Comparison of ENCODE assay signal across 17 mouse cellular contexts in genomic region chr1:86482761-86483160, GRCm38 (mm10). TPM values are rescaled to one million over a fixed set of nuclear protein-coding genes. Genes with fewer than 3 reads are reported as not detected.
DNase-seq lines count a peak whose midpoint lies in the region; ATAC-seq and TF ChIP-seq lines count a peak whose summit lies in the region.
"Had no signal": no experiment of that assay in that cellular context is flagged by ENCODE, and none has a peak within 500 bp of the region (broad histone marks: within the 10 kb centered on the region; RNA-seq: fewer than 3 reads in every experiment).

No protein-coding gene starts in this region.

- no peak overlapping the region for H3K4me2 ChIP-seq in kidney, embryonic 15.5 days
- H3K4me2 ChIP-seq in midbrain, embryonic 16.5 days (ENCODE audit: low read length): no peak overlapping the region
- H3K4me2 ChIP-seq in midbrain, embryonic 14.5 days (ENCODE audit: low read length): no peak overlapping the region
- H3K4me2 ChIP-seq in intestine, embryonic 15.5 days (replicated peaks): no peak overlapping the region
- H3K4me2 ChIP-seq in stomach, postnatal 0 days (replicated peaks; ENCODE audit: low read depth): no peak overlapping the region
- no peak overlapping the region for H3K4me2 ChIP-seq in heart, embryonic 11.5 days
- H3K4me2 ChIP-seq: neural tube, embryonic 12.5 days had no signal

- no peak for DNase-seq in kidney, postnatal 10 days
- no peak for DNase-seq in midbrain, embryonic 14.5 days
- no peak for DNase-seq in stomach, postnatal 0 days (ENCODE audit: low spot score)
- DNase-seq in c-Kit-positive CD71-positive TER-119-positive erythroid progenitor cells, embryonic 14.5 days (ENCODE audit: low spot score): no peak
- DNase-seq: adrenal gland, adult 2 months; cerebellum, postnatal 36 days; layer of hippocampus, adult 9-11 months; right cerebral cortex, postnatal 25 days had no signal

- TF ChIP-seq EP300 in stomach, postnatal 0 days (optimal IDR thresholded peaks at IDR 0.05): no peak

- WGBS in kidney, embryonic 15.5 days: 40% methylated on average over 1 of the region's 1 CpGs
- 27% methylated on average over 1 of the region's 1 CpGs for WGBS in midbrain, embryonic 16.5 days
- 8% methylated on average over 1 of the region's 1 CpGs for WGBS in midbrain, embryonic 14.5 days
- 53% methylated on average over 1 of the region's 1 CpGs for WGBS in intestine, embryonic 15.5 days
- 43% methylated on average over 1 of the region's 1 CpGs for WGBS in stomach, postnatal 0 days
- WGBS in heart, embryonic 11.5 days (ENCODE audit: insufficient replicate concordance): 45% methylated on average over 1 of the region's 1 CpGs

- H3K4me1 ChIP-seq in kidney, embryonic 15.5 days: peaks cover 46% of the 10 kb centered on the region
- H3K4me1 ChIP-seq in midbrain, embryonic 16.5 days (ENCODE audit: control insufficient read depth, insufficient read depth, low read length): no peaks in the 10 kb centered on the region; the same call in 1 of the 2 replicates
- no peaks in the 10 kb centered on the region for H3K4me1 ChIP-seq in midbrain, embryonic 14.5 days (ENCODE audit: control insufficient read depth, insufficient read depth, low read length)
- H3K4me1 ChIP-seq in intestine, embryonic 15.5 days (replicated peaks): peaks cover 10% of the 10 kb centered on the region; the same call in 1 of the 2 replicates
- no peaks in the 10 kb centered on the region for H3K4me1 ChIP-seq in stomach, postnatal 0 days (replicated peaks; ENCODE audit: control insufficient read depth, insufficient read depth)
- no peaks in the 10 kb centered on the region for H3K4me1 ChIP-seq in heart, embryonic 11.5 days (ENCODE audit: control insufficient read depth, insufficient read depth, low read length)

- H3K27me3 ChIP-seq in kidney, embryonic 15.5 days: no peaks in the 10 kb centered on the region
- H3K27me3 ChIP-seq in midbrain, embryonic 16.5 days (ENCODE audit: control insufficient read depth, insufficient read depth, low read depth, low read length): no peaks in the 10 kb centered on the region
- H3K27me3 ChIP-seq in midbrain, embryonic 14.5 days (ENCODE audit: control insufficient read depth, insufficient read depth, low read length): no peaks in the 10 kb centered on the region
- no peaks in the 10 kb centered on the region for H3K27me3 ChIP-seq in intestine, embryonic 15.5 days (replicated peaks)
- H3K27me3 ChIP-seq in stomach, postnatal 0 days (ENCODE audit: control insufficient read depth, insufficient read depth, low read length): no peaks in the 10 kb centered on the region
- no peaks in the 10 kb centered on the region for H3K27me3 ChIP-seq in heart, embryonic 11.5 days (ENCODE audit: control insufficient read depth, insufficient read depth, low read length)
- H3K27me3 ChIP-seq: neural tube, embryonic 12.5 days; Patski had no signal

- no peaks in the 10 kb centered on the region for H3K9me3 ChIP-seq in kidney, embryonic 15.5 days (replicated peaks)
- no peaks in the 10 kb centered on the region for H3K9me3 ChIP-seq in midbrain, embryonic 16.5 days (replicated peaks; ENCODE audit: control insufficient read depth, low read length, poor library complexity, severe bottlenecking)
- no peaks in the 10 kb centered on the region for H3K9me3 ChIP-seq in midbrain, embryonic 14.5 days (ENCODE audit: control insufficient read depth, low read length)
- no peaks in the 10 kb centered on the region for H3K9me3 ChIP-seq in intestine, embryonic 15.5 days
- no peaks in the 10 kb centered on the region for H3K9me3 ChIP-seq in stomach, postnatal 0 days (ENCODE audit: control insufficient read depth, low read length)
- no peaks in the 10 kb centered on the region for H3K9me3 ChIP-seq in heart, embryonic 11.5 days (replicated peaks; ENCODE audit: control insufficient read depth, low read length)
- H3K9me3 ChIP-seq: neural tube, embryonic 12.5 days had no signal

- no peaks in the 10 kb centered on the region for H3K36me3 ChIP-seq in kidney, embryonic 15.5 days
- H3K36me3 ChIP-seq in midbrain, embryonic 16.5 days (ENCODE audit: control insufficient read depth, insufficient read depth, low read length): no peaks in the 10 kb centered on the region
- H3K36me3 ChIP-seq in midbrain, embryonic 14.5 days (ENCODE audit: control insufficient read depth, insufficient read depth, low read length): no peaks in the 10 kb centered on the region
- H3K36me3 ChIP-seq in intestine, embryonic 15.5 days: no peaks in the 10 kb centered on the region
- no peaks in the 10 kb centered on the region for H3K36me3 ChIP-seq in stomach, postnatal 0 days (ENCODE audit: control insufficient read depth, insufficient read depth, low read length)
- H3K36me3 ChIP-seq in heart, embryonic 11.5 days (ENCODE audit: control insufficient read depth, insufficient read depth, low read length): no peaks in the 10 kb centered on the region
- H3K36me3 ChIP-seq: neural tube, embryonic 12.5 days had no signal

- TF ChIP-seq CTCF in stomach, postnatal 0 days (IDR thresholded peaks at IDR 0.05; ENCODE audit: low read depth): no peak

- no peak overlapping the region for H3K9ac ChIP-seq in kidney, embryonic 15.5 days
- 0 out of 2 replicates have a peak overlapping the region, but pooled peaks have one; percentile 14 for H3K9ac ChIP-seq in midbrain, embryonic 16.5 days (ENCODE audit: low read depth, low read length)
- H3K9ac ChIP-seq in midbrain, embryonic 14.5 days (replicated peaks; ENCODE audit: low read length): no peak overlapping the region
- no peak overlapping the region for H3K9ac ChIP-seq in intestine, embryonic 15.5 days
- H3K9ac ChIP-seq in stomach, postnatal 0 days (ENCODE audit: low read length): no peak overlapping the region
- H3K9ac ChIP-seq in heart, embryonic 11.5 days (ENCODE audit: low read depth, low read length): no peak overlapping the region
- H3K9ac ChIP-seq: neural tube, embryonic 12.5 days had no signal

- no peak overlapping the region for H3K4me3 ChIP-seq in kidney, embryonic 15.5 days (replicated peaks)
- H3K4me3 ChIP-seq in midbrain, embryonic 16.5 days (ENCODE audit: low read depth, low read length): no peak overlapping the region
- H3K4me3 ChIP-seq in midbrain, embryonic 14.5 days (replicated peaks; ENCODE audit: low read depth, low read length): no peak overlapping the region
- H3K4me3 ChIP-seq in intestine, embryonic 15.5 days (replicated peaks): no peak overlapping the region
- no peak overlapping the region for H3K4me3 ChIP-seq in stomach, postnatal 0 days (ENCODE audit: low read depth, low read length)
- no peak overlapping the region for H3K4me3 ChIP-seq in heart, embryonic 11.5 days (ENCODE audit: low read depth, low read length)
- H3K4me3 ChIP-seq: erythroblast, embryonic 14.5 days; neural tube, embryonic 12.5 days had no signal

- no peak for ATAC-seq in kidney, embryonic 15.5 days (replicated peaks; ENCODE audit: low FRiP score)
- ATAC-seq in midbrain, embryonic 16.5 days: no peak
- ATAC-seq in midbrain, embryonic 14.5 days (ENCODE audit: low FRiP score, low TSS enrichment): no peak
- no peak for ATAC-seq in intestine, embryonic 15.5 days
- no peak for ATAC-seq in stomach, postnatal 0 days (ENCODE audit: low FRiP score, low TSS enrichment)
- ATAC-seq in heart, embryonic 11.5 days (replicated peaks; ENCODE audit: insufficient number of reproducible peaks, low FRiP score, low TSS enrichment): no peak
- ATAC-seq: Patski had no signal

- peak overlapping the region; percentile 88 for H3K27ac ChIP-seq in kidney, embryonic 15.5 days
- H3K27ac ChIP-seq in midbrain, embryonic 16.5 days (ENCODE audit: low read length): no peak overlapping the region
- H3K27ac ChIP-seq in midbrain, embryonic 14.5 days (replicated peaks; ENCODE audit: low read depth, low read length): no peak overlapping the region
- peak overlapping the region; percentile 71 for H3K27ac ChIP-seq in intestine, embryonic 15.5 days
- H3K27ac ChIP-seq in stomach, postnatal 0 days (replicated peaks): peak overlapping the region; percentile 74
- H3K27ac ChIP-seq in heart, embryonic 11.5 days (ENCODE audit: low read depth, low read length): no peak overlapping the region
- H3K27ac ChIP-seq: neural tube, embryonic 12.5 days had no signal

RNA-seq across cellular contexts. Expression of gene Ptma, which starts 43.8 kb away (rescaled TPM):
- 2,949 and 3,271 TPM in 2 replicates for polyA plus RNA-seq in kidney, embryonic 15.5 days (2015; fragmentation: Nextera tagmentation; extraction: Ambion mirVana)
- polyA plus RNA-seq in midbrain, embryonic 16.5 days (2015; fragmentation: Nextera tagmentation; extraction: Ambion mirVana): 1,375 and 1,671 TPM in 2 replicates
- polyA plus RNA-seq in midbrain, embryonic 14.5 days (2014; fragmentation: Nextera tagmentation; extraction: Ambion mirVana): 2,168 and 2,208 TPM in 2 replicates
- 2,151 and 2,475 TPM in 2 replicates for polyA plus RNA-seq in intestine, embryonic 15.5 days (2015; fragmentation: Nextera tagmentation; extraction: Ambion mirVana)
- 1,436 and 1,585 TPM in 2 replicates for polyA plus RNA-seq in stomach, postnatal 0 days (2015; fragmentation: Nextera tagmentation; extraction: Ambion mirVana)
- 1,195 and 1,343 TPM in 2 replicates for polyA plus RNA-seq in heart, embryonic 11.5 days (2014; fragmentation: Nextera tagmentation; extraction: Ambion mirVana)

RNA-seq across cellular contexts. Expression of gene Tex44, which starts 56.6 kb away (rescaled TPM):
- not detected in 2 replicates for polyA plus RNA-seq in kidney, embryonic 15.5 days (2015; fragmentation: Nextera tagmentation; extraction: Ambion mirVana)
- not detected in 2 replicates for polyA plus RNA-seq in midbrain, embryonic 16.5 days (2015; fragmentation: Nextera tagmentation; extraction: Ambion mirVana)
- polyA plus RNA-seq in midbrain, embryonic 14.5 days (2014; fragmentation: Nextera tagmentation; extraction: Ambion mirVana): not detected in 2 replicates
- not detected in 2 replicates for polyA plus RNA-seq in intestine, embryonic 15.5 days (2015; fragmentation: Nextera tagmentation; extraction: Ambion mirVana)
- polyA plus RNA-seq in stomach, postnatal 0 days (2015; fragmentation: Nextera tagmentation; extraction: Ambion mirVana): not detected in 2 replicates
- polyA plus RNA-seq in heart, embryonic 11.5 days (2014; fragmentation: Nextera tagmentation; extraction: Ambion mirVana): not detected in 2 replicates
- polyA plus RNA-seq: adrenal gland, adult 2 months; erythroblast, embryonic 14.5 days; heart, embryonic 14.5 days; limb, embryonic 11.5 days; neural tube, embryonic 12.5 days; Patski had no signal

RNA-seq across cellular contexts. Expression of gene Nmur1, which starts 56.7 kb away (rescaled TPM):
- 0.13 TPM in 1 of 2 replicates, not detected in the other for polyA plus RNA-seq in kidney, embryonic 15.5 days (2015; fragmentation: Nextera tagmentation; extraction: Ambion mirVana)
- 0.11 TPM in 1 of 2 replicates, not detected in the other for polyA plus RNA-seq in midbrain, embryonic 16.5 days (2015; fragmentation: Nextera tagmentation; extraction: Ambion mirVana)
- not detected in 2 replicates for polyA plus RNA-seq in midbrain, embryonic 14.5 days (2014; fragmentation: Nextera tagmentation; extraction: Ambion mirVana)
- 0.27 and 0.36 TPM in 2 replicates for polyA plus RNA-seq in intestine, embryonic 15.5 days (2015; fragmentation: Nextera tagmentation; extraction: Ambion mirVana)
- polyA plus RNA-seq in stomach, postnatal 0 days (2015; fragmentation: Nextera tagmentation; extraction: Ambion mirVana): 0.52 and 0.56 TPM in 2 replicates
- not detected in 2 replicates for polyA plus RNA-seq in heart, embryonic 11.5 days (2014; fragmentation: Nextera tagmentation; extraction: Ambion mirVana)
- polyA plus RNA-seq: erythroblast, embryonic 14.5 days; heart, embryonic 14.5 days; Patski had no signal

Comparison
In these comparisons a context has a peak if more than half of its experiments do, and no peak if none do; other contexts are left out.
1. H3K27ac ChIP-seq: peak in kidney, embryonic 15.5 days (single experiment), intestine, embryonic 15.5 days (single experiment) and stomach, postnatal 0 days (single experiment); none in midbrain, embryonic 16.5 days (single experiment), midbrain, embryonic 14.5 days (single experiment) and heart, embryonic 11.5 days (single experiment).